Mouse (Mus musculus): ENCODE measurements around the gene Zbtb12. TPM values are rescaled to one million over a fixed set of nuclear protein-coding genes. Genes with fewer than 3 reads are reported as not detected.
"Not testable (repeated sequence)": the region's sequence is repeated elsewhere in the genome, so short reads cannot be mapped to it uniquely, and the experiment has no call there.

Gene Zbtb12
- total and polyA plus RNA-seq, 2 experiments from 2014 or later = 8.1 to 39.1 TPM

DNA sequence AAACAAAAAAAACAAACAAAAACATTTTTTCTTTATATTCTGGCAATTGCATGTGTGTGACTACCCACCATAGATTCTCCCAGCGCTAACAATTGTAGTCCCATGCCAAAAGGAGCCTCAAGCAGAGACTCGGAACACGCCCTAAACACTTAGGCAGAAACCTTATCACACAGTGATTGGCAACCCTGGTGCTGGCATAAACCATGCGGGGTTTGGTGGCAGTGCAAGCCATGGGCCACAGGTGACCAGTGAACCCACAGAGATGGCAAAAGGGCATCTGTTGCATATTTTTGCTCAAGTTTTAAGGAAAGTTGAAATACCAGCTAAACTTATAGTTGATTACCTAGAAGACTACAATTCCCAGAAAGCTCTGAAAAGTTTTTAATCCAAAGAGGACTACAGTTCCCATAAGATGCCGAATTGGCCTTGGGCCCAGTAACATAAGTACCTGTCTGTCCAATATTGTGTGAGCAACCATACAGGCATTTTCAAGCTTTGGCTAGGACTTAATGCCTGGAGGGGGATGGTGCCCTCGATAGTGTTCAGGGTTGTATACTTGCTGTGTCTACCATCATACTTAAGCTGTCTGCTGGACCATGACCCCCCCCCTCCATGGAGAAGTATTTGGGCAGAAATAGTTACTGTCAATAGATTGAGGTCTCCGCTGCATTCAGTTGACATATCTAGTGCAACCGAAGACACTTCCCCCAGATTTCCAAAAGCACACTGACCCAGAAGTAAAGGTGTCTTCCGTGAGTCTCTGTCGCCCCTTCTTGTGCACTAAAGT is 18.3 kb downstream of the Zbtb12 start:
- Histone ChIP-seq H3K27me3 (ENCODE audit: insufficient read depth, low read length) (no peaks in the 10 kb centered on the region), H3K27ac (ENCODE audit: low read depth, low read length) (peak overlapping the region; percentile 91), H3K36me3 (ENCODE audit: insufficient read depth, low read length) (no peaks in the 10 kb centered on the region), H3K9me3 (ENCODE audit: low read length) (no peaks in the 10 kb centered on the region), H3K4me2 (ENCODE audit: low read depth, low read length, poor library complexity, severe bottlenecking) (peak overlapping the region; percentile 81), H3K4me1 (ENCODE audit: insufficient read depth, low read length) (peaks cover 18% of the 10 kb centered on the region), H3K9ac (replicated peaks; ENCODE audit: low read length, poor library complexity, severe bottlenecking) (peak overlapping the region; percentile 87), H3K4me3 (ENCODE audit: low read depth, low read length) (peak overlapping the region; percentile 83)
- DNase-seq (ENCODE audit: low spot score) = peak; percentile 70
- no peak for ATAC-seq (ENCODE audit: low FRiP score)
- WGBS = 16% methylated on average over 10 of the region's 10 CpGs
- no peak for TF ChIP-seq CTCF (IDR thresholded peaks at IDR 0.05)

DNA sequence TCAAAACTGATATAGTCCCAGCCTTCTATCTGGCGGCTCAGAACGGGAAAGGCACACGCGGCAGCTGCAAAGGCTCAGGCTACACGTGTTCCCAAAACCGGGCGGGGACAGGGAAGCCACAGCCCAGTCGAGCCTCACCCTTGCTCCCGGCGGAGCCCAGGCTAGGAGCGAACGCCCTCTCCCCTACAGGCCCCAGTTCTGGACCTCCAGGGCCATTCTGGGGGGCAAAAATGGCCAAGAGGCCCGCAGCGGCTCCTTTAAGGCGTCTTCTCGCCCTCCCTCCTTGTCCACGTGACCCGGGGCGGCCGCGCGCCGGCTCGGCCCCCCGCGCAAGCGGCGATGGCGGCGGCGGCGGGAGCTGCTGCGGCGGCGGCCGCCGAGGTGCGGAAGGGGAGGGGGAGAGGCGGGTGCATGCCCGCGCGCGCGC is 18.9 kb downstream of the Zbtb12 start, which contains the start of the genes C2 and Ehmt2:
Gene C2 (minus strand): TSS at position 106 of the 427 bp plus-strand sequence.
Gene Ehmt2 (plus strand): TSS at position 310 of the 427 bp plus-strand sequence.
- Histone ChIP-seq H3K4me2 (ENCODE audit: low read depth, low read length, poor library complexity, severe bottlenecking) (peak within 1 kb of the TSS; percentile 81), H3K9me3 (ENCODE audit: low read length) (no peaks in the 10 kb centered on the region), H3K4me3 (ENCODE audit: low read depth, low read length) (peak within 1 kb of the TSS; percentile 83), H3K9ac (replicated peaks; ENCODE audit: low read length, poor library complexity, severe bottlenecking) (peak within 1 kb of the TSS; percentile 87), H3K36me3 (ENCODE audit: insufficient read depth, low read length) (no peaks in the 10 kb centered on the region), H3K4me1 (ENCODE audit: insufficient read depth, low read length) (peaks cover 18% of the 10 kb centered on the region), H3K27ac (ENCODE audit: low read depth, low read length) (peak within 1 kb of the TSS; percentile 91), H3K27me3 (ENCODE audit: insufficient read depth, low read length) (no peaks in the 10 kb centered on the region)
- peak; percentile 82 for DNase-seq (ENCODE audit: low spot score)
- TF ChIP-seq CTCF (IDR thresholded peaks at IDR 0.05) = no peak
- peak; percentile 17 for ATAC-seq (ENCODE audit: low FRiP score)
- 2% methylated on average over 17 of the region's 44 CpGs for WGBS

DNA sequence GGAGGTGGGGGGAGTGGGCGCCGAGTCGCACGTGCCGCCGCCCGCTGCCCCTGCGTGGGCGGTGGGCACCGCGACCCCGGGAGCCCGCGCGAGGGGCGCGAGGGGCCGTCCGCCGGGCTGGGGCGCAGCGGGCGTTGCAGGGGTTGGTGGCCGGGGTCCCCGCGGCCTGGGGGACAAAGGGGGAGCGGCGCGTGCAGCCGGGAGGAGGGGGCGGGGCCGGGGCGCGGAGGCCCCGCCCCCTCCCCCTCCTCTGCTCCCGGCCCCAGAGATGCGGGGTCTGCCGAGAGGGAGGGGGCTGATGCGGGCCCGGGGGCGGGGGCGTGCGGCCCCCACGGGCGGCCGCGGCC is 19.4 kb downstream of the Zbtb12 start:
- Histone ChIP-seq H3K27me3 (ENCODE audit: insufficient read depth, low read length) (no peaks in the 10 kb centered on the region), H3K9me3 (ENCODE audit: low read length) (no peaks in the 10 kb centered on the region), H3K27ac (ENCODE audit: low read depth, low read length) (peak overlapping the region; percentile 91), H3K4me1 (ENCODE audit: insufficient read depth, low read length) (peaks cover 15% of the 10 kb centered on the region), H3K4me2 (ENCODE audit: low read depth, low read length, poor library complexity, severe bottlenecking) (peak overlapping the region; percentile 81), H3K36me3 (ENCODE audit: insufficient read depth, low read length) (peaks cover 3% of the 10 kb centered on the region; the same call in 1 of the 2 replicates), H3K9ac (replicated peaks; ENCODE audit: low read length, poor library complexity, severe bottlenecking) (peak overlapping the region; percentile 87), H3K4me3 (ENCODE audit: low read depth, low read length) (peak overlapping the region; percentile 83)
- WGBS = 0% methylated on average over 3 of the region's 47 CpGs
- ATAC-seq (ENCODE audit: low FRiP score) (no peak), DNase-seq (ENCODE audit: low spot score) (peak; percentile 54)
- no peak for TF ChIP-seq CTCF (IDR thresholded peaks at IDR 0.05)

DNA sequence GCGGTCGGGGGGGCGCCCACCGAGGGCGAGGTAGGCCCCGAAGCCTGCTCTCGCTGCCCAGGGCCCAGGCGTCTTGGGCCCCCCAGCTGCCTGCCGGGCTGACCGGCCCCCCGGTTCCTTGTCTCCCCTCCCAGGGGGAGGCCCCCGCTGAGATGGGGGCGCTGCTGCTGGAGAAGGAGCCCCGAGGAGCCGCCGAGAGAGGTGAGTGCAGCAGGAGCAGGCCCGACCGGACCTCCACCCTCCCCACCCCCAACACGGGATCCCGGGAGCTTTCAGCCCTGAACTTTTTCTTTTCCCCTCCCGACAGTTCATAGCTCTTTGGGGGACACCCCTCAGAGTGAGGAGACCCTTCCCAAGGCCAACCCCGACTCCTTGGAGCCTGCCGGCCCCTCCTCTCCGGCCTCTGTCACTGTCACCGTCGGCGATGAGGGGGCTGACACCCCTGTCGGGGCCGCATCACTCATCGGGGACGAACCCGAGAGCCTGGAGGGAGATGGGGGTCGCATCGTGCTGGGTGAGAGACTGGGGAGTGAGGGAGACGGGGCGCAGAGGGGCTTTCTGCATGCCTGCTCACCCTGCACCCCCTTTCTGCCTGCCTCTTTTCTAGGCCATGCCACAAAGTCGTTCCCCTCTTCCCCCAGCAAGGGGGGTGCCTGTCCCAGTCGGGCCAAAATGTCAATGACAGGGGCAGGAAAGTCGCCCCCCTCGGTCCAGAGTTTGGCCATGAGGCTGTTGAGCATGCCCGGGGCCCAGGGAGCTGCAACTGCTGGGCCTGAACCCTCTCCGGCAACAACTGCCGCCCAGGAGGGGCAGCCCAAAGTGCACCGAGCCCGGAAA is 20.0 kb downstream of the Zbtb12 start:
- H3K4me2 ChIP-seq (ENCODE audit: low read depth, low read length, poor library complexity, severe bottlenecking) = peak overlapping the region; percentile 81
- ATAC-seq (ENCODE audit: low FRiP score) = no peak
- H3K9me3 ChIP-seq (ENCODE audit: low read length) = no peaks in the 10 kb centered on the region
- 0 out of 2 replicates have a peak, but pooled peaks have one; percentile 10 for TF ChIP-seq CTCF (IDR thresholded peaks at IDR 0.05)
- H3K27me3 ChIP-seq (ENCODE audit: insufficient read depth, low read length) = no peaks in the 10 kb centered on the region
- peak overlapping the region; percentile 87 for H3K9ac ChIP-seq (replicated peaks; ENCODE audit: low read length, poor library complexity, severe bottlenecking)
- peaks cover 3% of the 10 kb centered on the region; the same call in 1 of the 2 replicates for H3K36me3 ChIP-seq (ENCODE audit: insufficient read depth, low read length)
- DNase-seq (ENCODE audit: low spot score) = no peak
- H3K27ac ChIP-seq (ENCODE audit: low read depth, low read length) = peak overlapping the region; percentile 91
- under 1% methylated on average over 32 of the region's 45 CpGs for WGBS
- H3K4me3 ChIP-seq (ENCODE audit: low read depth, low read length) = peak overlapping the region; percentile 83
- H3K4me1 ChIP-seq (ENCODE audit: insufficient read depth, low read length) = peaks cover 15% of the 10 kb centered on the region

DNA sequence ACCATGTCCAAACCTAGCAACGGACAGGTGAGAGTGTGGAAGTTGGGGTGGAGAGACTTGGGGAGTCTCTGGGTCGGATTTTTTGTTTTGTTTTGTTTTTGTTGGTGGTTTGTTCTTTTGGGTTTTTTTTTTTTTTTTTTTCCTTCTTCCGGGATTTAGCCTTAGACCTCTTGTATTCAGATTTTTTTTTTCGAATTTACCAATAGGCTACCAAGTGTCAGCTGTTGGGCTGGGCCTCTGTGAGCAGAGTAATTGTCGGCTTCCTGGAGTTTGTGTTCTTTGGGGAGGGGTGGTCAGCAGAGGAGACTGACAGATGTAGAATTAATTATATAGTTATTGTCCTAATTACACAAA is 20.6 kb downstream of the Zbtb12 start:
- peaks cover 15% of the 10 kb centered on the region for H3K4me1 ChIP-seq (ENCODE audit: insufficient read depth, low read length)
- WGBS = 0% methylated on average over 5 of the region's 5 CpGs
- peaks cover 6% of the 10 kb centered on the region; the same call in 1 of the 2 replicates for H3K36me3 ChIP-seq (ENCODE audit: insufficient read depth, low read length)
- no peak for ATAC-seq (ENCODE audit: low FRiP score)
- peak overlapping the region; percentile 87 for H3K9ac ChIP-seq (replicated peaks; ENCODE audit: low read length, poor library complexity, severe bottlenecking)
- H3K9me3 ChIP-seq (ENCODE audit: low read length) = no peaks in the 10 kb centered on the region
- H3K27me3 ChIP-seq (ENCODE audit: insufficient read depth, low read length) = no peaks in the 10 kb centered on the region
- no peak for TF ChIP-seq CTCF (IDR thresholded peaks at IDR 0.05)
- no peak overlapping the region for H3K27ac ChIP-seq (ENCODE audit: low read depth, low read length)
- peak overlapping the region; percentile 83 for H3K4me3 ChIP-seq (ENCODE audit: low read depth, low read length)
- DNase-seq (ENCODE audit: low spot score) = peak; percentile 3
- H3K4me2 ChIP-seq (ENCODE audit: low read depth, low read length, poor library complexity, severe bottlenecking) = peak overlapping the region; percentile 81

DNA sequence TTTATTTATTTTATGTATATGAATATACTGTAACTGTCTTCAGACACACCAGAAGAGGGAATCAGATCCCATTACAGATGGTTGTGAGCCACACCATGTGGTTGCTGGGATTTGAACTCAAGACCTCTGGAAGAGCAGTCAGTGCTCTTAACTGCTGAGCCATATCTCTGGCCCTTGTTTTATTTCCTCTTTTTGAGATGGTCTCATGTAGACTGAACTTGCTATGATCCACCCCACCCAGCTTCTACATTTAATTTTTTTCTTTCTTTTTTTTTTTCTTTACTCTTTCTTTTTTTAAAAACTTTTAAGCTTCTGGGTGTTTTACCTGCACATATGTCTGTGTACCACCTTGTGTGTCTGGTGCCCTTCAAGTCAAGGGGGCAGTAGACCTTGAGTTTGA is 21.5 kb downstream of the Zbtb12 start:
- not testable (repeated sequence) for H3K9me3 ChIP-seq (ENCODE audit: low read length); H3K9ac ChIP-seq (replicated peaks; ENCODE audit: low read length, poor library complexity, severe bottlenecking); H3K27me3 ChIP-seq (ENCODE audit: insufficient read depth, low read length); ATAC-seq (ENCODE audit: low FRiP score); H3K27ac ChIP-seq (ENCODE audit: low read depth, low read length); H3K4me2 ChIP-seq (ENCODE audit: low read depth, low read length, poor library complexity, severe bottlenecking); H3K4me3 ChIP-seq (ENCODE audit: low read depth, low read length); DNase-seq (ENCODE audit: low spot score)
- peaks cover 15% of the 10 kb centered on the region for H3K36me3 ChIP-seq (ENCODE audit: insufficient read depth, low read length)
- H3K4me1 ChIP-seq (ENCODE audit: insufficient read depth, low read length) = peaks cover 12% of the 10 kb centered on the region

DNA sequence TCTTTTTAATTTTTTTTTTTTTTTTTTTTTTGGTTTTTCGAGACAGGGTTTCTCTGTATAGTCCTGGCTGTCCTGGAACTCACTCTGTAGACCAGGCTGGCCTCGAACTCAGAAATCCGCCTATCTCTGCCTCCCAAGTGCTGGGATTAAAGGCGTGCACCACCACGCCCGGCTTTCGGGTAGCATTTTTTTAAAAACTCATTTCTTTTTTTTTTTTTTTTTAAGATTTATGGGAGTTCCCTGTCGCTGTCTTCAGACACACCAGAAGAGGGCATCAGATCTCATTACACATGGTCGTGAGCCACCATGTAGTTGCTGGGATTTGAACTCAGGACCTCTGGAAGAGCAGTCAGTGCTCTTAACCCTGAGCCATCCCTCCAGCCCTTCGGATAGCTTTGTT is 22.7 kb downstream of the Zbtb12 start:
- peaks cover 26% of the 10 kb centered on the region for H3K36me3 ChIP-seq (ENCODE audit: insufficient read depth, low read length)
- not testable (repeated sequence) for DNase-seq (ENCODE audit: low spot score); H3K27ac ChIP-seq (ENCODE audit: low read depth, low read length); H3K4me2 ChIP-seq (ENCODE audit: low read depth, low read length, poor library complexity, severe bottlenecking); H3K9ac ChIP-seq (replicated peaks; ENCODE audit: low read length, poor library complexity, severe bottlenecking); H3K4me1 ChIP-seq (ENCODE audit: insufficient read depth, low read length); H3K27me3 ChIP-seq (ENCODE audit: insufficient read depth, low read length); H3K9me3 ChIP-seq (ENCODE audit: low read length); ATAC-seq (ENCODE audit: low FRiP score); H3K4me3 ChIP-seq (ENCODE audit: low read depth, low read length)
- WGBS = 97% methylated on average over 9 of the region's 10 CpGs
